Mouse (Mus musculus): ENCODE results near the gene C1qtnf7.

C1qtnf7 gene

GRCm38 (mm10) chr5:43515401-43515976, at the start of gene C1qtnf7:
TSS of gene C1qtnf7 (plus strand) at chr5:43515538.
- no peak for DNase-seq (ENCODE audit: low spot score in 2 of 2)

- DNase-seq (ENCODE audit: low spot score in 2 of 2) = no peak
Measured at GRCm38 (mm10) chr5:43466762-43467161, 48.6 kb upstream of the C1qtnf7 start.

GRCm38 (mm10) chr5:43467214-43467613, 48.1 kb upstream of the C1qtnf7 start:
- DNase-seq (ENCODE audit: low spot score in 2 of 2) = no peak

GRCm38 (mm10) chr5:43468937-43469336, 46.4 kb upstream of the C1qtnf7 start:
- no peak for DNase-seq (ENCODE audit: low spot score in 2 of 2)

GRCm38 (mm10) chr5:43477953-43478352, 37.4 kb upstream of the C1qtnf7 start:
- no peak for DNase-seq (ENCODE audit: low spot score in 2 of 2)

- no peak for DNase-seq (ENCODE audit: low spot score in 2 of 2)
Measured at GRCm38 (mm10) chr5:43480046-43480445, 35.3 kb upstream of the C1qtnf7 start.

GRCm38 (mm10) chr5:43480786-43481185, 34.6 kb upstream of the C1qtnf7 start:
- DNase-seq (ENCODE audit: low spot score in 2 of 2) = no peak

GRCm38 (mm10) chr5:43481824-43482223, 33.5 kb upstream of the C1qtnf7 start:
- no peak for DNase-seq (ENCODE audit: low spot score in 2 of 2)

GRCm38 (mm10) chr5:43501887-43502286, 13.5 kb upstream of the C1qtnf7 start:
- no peak for DNase-seq (ENCODE audit: low spot score in 2 of 2)

GRCm38 (mm10) chr5:43504243-43504786, 11.0 kb upstream of the C1qtnf7 start:
- DNase-seq (ENCODE audit: low spot score in 2 of 2) = no peak

- no peak for DNase-seq (ENCODE audit: low spot score in 2 of 2)
Measured at GRCm38 (mm10) chr5:43508470-43508869, 6.9 kb upstream of the C1qtnf7 start.

- no peak for DNase-seq (ENCODE audit: low spot score in 2 of 2)
Measured at GRCm38 (mm10) chr5:43508892-43509291, 6.4 kb upstream of the C1qtnf7 start.

- DNase-seq (ENCODE audit: low spot score in 2 of 2) = no peak
Measured at GRCm38 (mm10) chr5:43511126-43511525, 4.2 kb upstream of the C1qtnf7 start.

GRCm38 (mm10) chr5:43516491-43516890, 1.2 kb downstream of the C1qtnf7 start:
- no peak for DNase-seq (ENCODE audit: low spot score in 2 of 2)

- DNase-seq (ENCODE audit: low spot score in 2 of 2) = no peak
Measured at GRCm38 (mm10) chr5:43517313-43517712, 2.0 kb downstream of the C1qtnf7 start.

- no peak for DNase-seq (ENCODE audit: low spot score in 2 of 2)
Measured at GRCm38 (mm10) chr5:43519905-43520304, 4.6 kb downstream of the C1qtnf7 start.

GRCm38 (mm10) chr5:43521369-43521768, 6.0 kb downstream of the C1qtnf7 start:
- DNase-seq (ENCODE audit: low spot score in 2 of 2) = no peak

GRCm38 (mm10) chr5:43522866-43523265, 7.5 kb downstream of the C1qtnf7 start:
- DNase-seq (ENCODE audit: low spot score in 2 of 2) = no peak

GRCm38 (mm10) chr5:43526874-43527584, 11.7 kb downstream of the C1qtnf7 start:
- no peak for DNase-seq (ENCODE audit: low spot score in 2 of 2)

- DNase-seq (ENCODE audit: low spot score in 2 of 2) = no peak
Measured at GRCm38 (mm10) chr5:43530186-43530585, 14.8 kb downstream of the C1qtnf7 start.

- DNase-seq (ENCODE audit: low spot score in 2 of 2) = no peak
Measured at GRCm38 (mm10) chr5:43530886-43531285, 15.5 kb downstream of the C1qtnf7 start.

GRCm38 (mm10) chr5:43538322-43539167, 23.2 kb downstream of the C1qtnf7 start:
- DNase-seq (ENCODE audit: low spot score in 2 of 2) = no peak
